In genomic region chr1:54924309-54924685, GRCm38 (mm10) we compare ENCODE assay signal across 9 mouse cellular contexts. TPM values are rescaled to one million over a fixed set of nuclear protein-coding genes. Genes with fewer than 3 reads are reported as not detected.
A peak's percentile ranks its signal among the peaks of the same experiment; 100 is the strongest.
DNase-seq lines count a peak whose midpoint lies in the region; ATAC-seq and TF ChIP-seq lines count a peak whose summit lies in the region.
"Had no signal": no experiment of that assay in that cellular context is flagged by ENCODE, and none has a peak within 500 bp of the region (broad histone marks: within the 10 kb centered on the region; RNA-seq: fewer than 3 reads in every experiment).

No protein-coding gene starts in this region.

- H3K4me3 ChIP-seq in heart, embryonic 11.5 days (ENCODE audit: low read depth, low read length) = no peak overlapping the region
- H3K4me3 ChIP-seq in forebrain, embryonic 14.5 days (ENCODE audit: low read depth, low read length) = no peak overlapping the region
- H3K4me3 ChIP-seq in liver, postnatal 0 days (ENCODE audit: low read depth, low read length) = peak overlapping the region; percentile 92

- no peaks in the 10 kb centered on the region for H3K27me3 ChIP-seq in heart, embryonic 11.5 days (ENCODE audit: control insufficient read depth, insufficient read depth, low read length)
- no peaks in the 10 kb centered on the region for H3K27me3 ChIP-seq in forebrain, embryonic 14.5 days (replicated peaks; ENCODE audit: control insufficient read depth, insufficient read depth, low read length)
- H3K27me3 ChIP-seq in liver, postnatal 0 days (ENCODE audit: insufficient read depth, low read length) = peaks cover 9% of the 10 kb centered on the region; the same call in 1 of the 2 replicates

- no peak for DNase-seq in heart, postnatal 25 days (ENCODE audit: low spot score)
- peak; percentile 44 to 46 for DNase-seq in B cell, adult 2 months
- DNase-seq in forebrain, embryonic 14.5 days (ENCODE audit: low spot score) = no peak
- DNase-seq in liver, postnatal 0 days = no peak
- no peak for DNase-seq in layer of hippocampus, adult 9-10 months (ENCODE audit: low spot score)
- DNase-seq in left cerebral cortex, adult 18-20 months (ENCODE audit: low spot score in 2 of 2) = no peak
- no peak for DNase-seq in gastrocnemius, postnatal 36 days

- no peak for ATAC-seq in heart, embryonic 11.5 days (replicated peaks; ENCODE audit: insufficient number of reproducible peaks, low FRiP score, low TSS enrichment)
- no peak for ATAC-seq in forebrain, embryonic 14.5 days
- ATAC-seq in liver, postnatal 0 days = no peak

- no peak overlapping the region for H3K9ac ChIP-seq in heart, embryonic 11.5 days (ENCODE audit: low read depth, low read length)
- peak overlapping the region; percentile 91; the same call in 1 of the 2 replicates for H3K9ac ChIP-seq in forebrain, embryonic 14.5 days (ENCODE audit: low read length)
- H3K9ac ChIP-seq in liver, postnatal 0 days (replicated peaks) = no peak overlapping the region; the same call in 1 of the 2 replicates

- H3K4me1 ChIP-seq in heart, embryonic 11.5 days (ENCODE audit: control insufficient read depth, insufficient read depth, low read length) = peaks cover 17% of the 10 kb centered on the region
- peaks cover 12% of the 10 kb centered on the region for H3K4me1 ChIP-seq in forebrain, embryonic 14.5 days (ENCODE audit: control insufficient read depth, insufficient read depth, low read length)
- peaks cover 11% of the 10 kb centered on the region for H3K4me1 ChIP-seq in liver, postnatal 0 days (ENCODE audit: insufficient read depth)

- intact Hi-C loops in heart, postnatal 25 days (cut with DNase I) = no loop called here
- intact Hi-C loops in gastrocnemius, postnatal 36 days (cut with DNase I) = loop anchor here (10.0 kb wide), 1 partner anchor 169 kb away; no protein-coding TSS in a partner anchor

- peak overlapping the region; percentile 88 for H3K4me2 ChIP-seq in heart, embryonic 11.5 days
- H3K4me2 ChIP-seq in forebrain, embryonic 14.5 days (ENCODE audit: low read length) = peak overlapping the region; percentile 76; the same call in 1 of the 2 replicates
- H3K4me2 ChIP-seq in liver, postnatal 0 days (ENCODE audit: low read depth, low read length) = peak overlapping the region; percentile 83

- H3K36me3 ChIP-seq in heart, embryonic 11.5 days (ENCODE audit: control insufficient read depth, insufficient read depth, low read length) = no peaks in the 10 kb centered on the region
- no peaks in the 10 kb centered on the region for H3K36me3 ChIP-seq in forebrain, embryonic 14.5 days (ENCODE audit: control insufficient read depth, insufficient read depth, low read length)
- H3K36me3 ChIP-seq in liver, postnatal 0 days (replicated peaks; ENCODE audit: insufficient read depth, low read length) = no peaks in the 10 kb centered on the region

- no peak for TF ChIP-seq CTCF in liver, postnatal 0 days (IDR thresholded peaks at IDR 0.05; ENCODE audit: low read depth)

- H3K9me3 ChIP-seq in heart, embryonic 11.5 days (replicated peaks; ENCODE audit: control insufficient read depth, low read length) = no peaks in the 10 kb centered on the region
- H3K9me3 ChIP-seq in forebrain, embryonic 14.5 days (replicated peaks; ENCODE audit: control insufficient read depth, low read length) = no peaks in the 10 kb centered on the region
- no peaks in the 10 kb centered on the region for H3K9me3 ChIP-seq in liver, postnatal 0 days (ENCODE audit: low read length)

- TF ChIP-seq EP300 in liver, postnatal 0 days (IDR thresholded peaks at IDR 0.05; ENCODE audit: low read depth) = no peak

- 66% methylated on average over 4 of the region's 4 CpGs for WGBS in heart, embryonic 11.5 days (ENCODE audit: insufficient replicate concordance)
- 83% methylated on average over 4 of the region's 4 CpGs for WGBS in forebrain, embryonic 14.5 days
- 54% methylated on average over 4 of the region's 4 CpGs for WGBS in liver, postnatal 0 days (ENCODE audit: insufficient replicate concordance)

- no peak overlapping the region for H3K27ac ChIP-seq in heart, embryonic 11.5 days (ENCODE audit: low read depth, low read length)
- H3K27ac ChIP-seq in forebrain, embryonic 14.5 days (ENCODE audit: low read depth, low read length) = no peak overlapping the region
- peak overlapping the region; percentile 50; the same call in 1 of the 2 replicates for H3K27ac ChIP-seq in liver, postnatal 0 days (ENCODE audit: low read depth)
- H3K27ac ChIP-seq: kidney, postnatal 0 days had no signal

RNA-seq across cellular contexts. Expression of gene Ankrd44, which starts 1.9 kb away (rescaled TPM):
- 11.1 and 14.0 TPM in 2 replicates for polyA plus RNA-seq in heart, embryonic 11.5 days (2014; fragmentation: Nextera tagmentation; extraction: Ambion mirVana)
- total RNA-seq in heart, postnatal 25 days (2021) = 10 to 100 TPM; 12.1 to 12.8 TPM
- 18.9 and 24.4 TPM in 2 replicates for polyA plus RNA-seq in forebrain, embryonic 14.5 days (2014; fragmentation: Nextera tagmentation; extraction: Ambion mirVana)
- polyA plus RNA-seq in liver, postnatal 0 days (2015; fragmentation: Nextera tagmentation; extraction: Ambion mirVana) = 4.0 and 4.7 TPM in 2 replicates
- total RNA-seq in left cerebral cortex, adult 18-20 months (2021) = 10 to 100 TPM; 21.9 to 23.0 TPM
- 1 to 10 TPM; 5.1 to 6.2 TPM for total RNA-seq in gastrocnemius, postnatal 36 days (2021)

Comparison
In these comparisons a context has a peak if more than half of its experiments do, and no peak if none do; other contexts are left out.
1. DNase-seq: peak in B cell, adult 2 months (2 of 2); none in heart, postnatal 25 days (single experiment), forebrain, embryonic 14.5 days (single experiment), liver, postnatal 0 days (single experiment), layer of hippocampus, adult 9-10 months (single experiment), left cerebral cortex, adult 18-20 months (0 of 2) and gastrocnemius, postnatal 36 days (0 of 2).
2. Peak in every context shown above with its lines, with median percentiles within 50 percentile points of each other: H3K4me2 ChIP-seq.